Mouse (Mus musculus): ENCODE data around the gene Fyb2. TPM values are rescaled to one million over a fixed set of nuclear protein-coding genes. Genes with fewer than 3 reads are reported as not detected.

Fyb2 gene
- polyA plus RNA-seq, 1 experiment from 2014 or later, result 0.11 TPM

- Histone ChIP-seq H3K27me3 (replicated peaks) (no peaks in the 10 kb centered on the region), H3K9ac (no peak overlapping the region), H3K4me1 (no peaks in the 10 kb centered on the region), H3K36me3 (no peaks in the 10 kb centered on the region), H3K27ac (no peak overlapping the region), H3K4me3 (no peak overlapping the region), H3K9me3 (no peaks in the 10 kb centered on the region), H3K4me2 (replicated peaks) (no peak overlapping the region)
- WGBS, result 91% methylated on average over 6 of the region's 6 CpGs
- no peak for ATAC-seq (ENCODE audit: low FRiP score, low read depth)
Observed at GRCm38 (mm10) chr4:104905049-104905448, 8.2 kb upstream of the Fyb2 start.

DNA sequence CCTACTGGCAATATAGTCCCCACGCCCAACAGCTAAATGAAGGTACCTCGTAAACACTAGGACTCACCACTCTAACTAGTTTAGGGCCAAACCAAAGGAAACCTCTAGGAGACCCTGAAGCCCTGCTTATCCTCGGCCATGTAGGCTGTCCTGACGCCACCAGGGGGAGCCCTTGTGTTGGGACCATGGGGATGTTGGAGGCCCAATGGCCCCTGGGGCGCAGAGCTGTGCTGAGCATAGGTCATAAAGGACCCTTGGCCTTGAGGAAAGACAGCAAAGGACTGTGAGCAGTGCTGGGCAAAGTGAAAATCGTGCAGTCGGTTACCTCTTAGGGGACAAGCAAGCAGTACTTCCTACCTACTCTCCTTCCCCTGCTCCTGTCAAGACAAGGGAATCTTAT lies 1.6 kb upstream of the Fyb2 start:
- ATAC-seq (ENCODE audit: low FRiP score, low read depth), result peak; percentile 71
- no peaks in the 10 kb centered on the region for H3K4me1 ChIP-seq
- H3K27me3 ChIP-seq (replicated peaks), result no peaks in the 10 kb centered on the region
- H3K36me3 ChIP-seq, result no peaks in the 10 kb centered on the region
- no peak overlapping the region for H3K4me2 ChIP-seq (replicated peaks)
- H3K27ac ChIP-seq, result no peak overlapping the region
- H3K9ac ChIP-seq, result no peak overlapping the region
- WGBS, result 29% methylated on average over 7 of the region's 7 CpGs
- H3K4me3 ChIP-seq, result no peak overlapping the region
- H3K9me3 ChIP-seq, result no peaks in the 10 kb centered on the region

- Histone ChIP-seq H3K4me1 (no peaks in the 10 kb centered on the region), H3K4me3 (no peak overlapping the region), H3K9ac (no peak overlapping the region), H3K4me2 (replicated peaks) (no peak overlapping the region), H3K27ac (no peak overlapping the region), H3K36me3 (no peaks in the 10 kb centered on the region), H3K27me3 (replicated peaks) (no peaks in the 10 kb centered on the region), H3K9me3 (no peaks in the 10 kb centered on the region)
- no peak for ATAC-seq (ENCODE audit: low FRiP score, low read depth)
- WGBS, result 74% methylated on average over 6 of the region's 6 CpGs
Observed at GRCm38 (mm10) chr4:104914711-104915247, 1.5 kb downstream of the Fyb2 start.

GRCm38 (mm10) chr4:104918017-104918416 lies 4.8 kb downstream of the Fyb2 start:
- WGBS, result 88% methylated on average over 6 of the region's 6 CpGs
- Histone ChIP-seq H3K27ac (no peak overlapping the region), H3K4me1 (no peaks in the 10 kb centered on the region), H3K4me3 (no peak overlapping the region), H3K9me3 (no peaks in the 10 kb centered on the region), H3K9ac (no peak overlapping the region), H3K4me2 (replicated peaks) (no peak overlapping the region), H3K27me3 (replicated peaks) (no peaks in the 10 kb centered on the region), H3K36me3 (no peaks in the 10 kb centered on the region)
- ATAC-seq (ENCODE audit: low FRiP score, low read depth), result no peak

GRCm38 (mm10) chr4:104925383-104925782 lies 12.1 kb downstream of the Fyb2 start:
- Histone ChIP-seq H3K4me3 (no peak overlapping the region), H3K4me1 (no peaks in the 10 kb centered on the region), H3K27ac (no peak overlapping the region), H3K9me3 (no peaks in the 10 kb centered on the region), H3K36me3 (no peaks in the 10 kb centered on the region), H3K4me2 (replicated peaks) (no peak overlapping the region), H3K9ac (no peak overlapping the region), H3K27me3 (replicated peaks) (no peaks in the 10 kb centered on the region)
- WGBS, result 89% methylated on average over 5 of the region's 5 CpGs
- ATAC-seq (ENCODE audit: low FRiP score, low read depth), result no peak

GRCm38 (mm10) chr4:104929165-104929564 lies 15.9 kb downstream of the Fyb2 start:
- Histone ChIP-seq H3K27me3 (replicated peaks) (no peaks in the 10 kb centered on the region), H3K4me1 (no peaks in the 10 kb centered on the region), H3K9me3 (no peaks in the 10 kb centered on the region), H3K27ac (no peak overlapping the region), H3K9ac (no peak overlapping the region), H3K4me2 (replicated peaks) (no peak overlapping the region), H3K36me3 (no peaks in the 10 kb centered on the region), H3K4me3 (no peak overlapping the region)
- WGBS, result 93% methylated on average over 7 of the region's 7 CpGs
- ATAC-seq (ENCODE audit: low FRiP score, low read depth), result no peak

DNA sequence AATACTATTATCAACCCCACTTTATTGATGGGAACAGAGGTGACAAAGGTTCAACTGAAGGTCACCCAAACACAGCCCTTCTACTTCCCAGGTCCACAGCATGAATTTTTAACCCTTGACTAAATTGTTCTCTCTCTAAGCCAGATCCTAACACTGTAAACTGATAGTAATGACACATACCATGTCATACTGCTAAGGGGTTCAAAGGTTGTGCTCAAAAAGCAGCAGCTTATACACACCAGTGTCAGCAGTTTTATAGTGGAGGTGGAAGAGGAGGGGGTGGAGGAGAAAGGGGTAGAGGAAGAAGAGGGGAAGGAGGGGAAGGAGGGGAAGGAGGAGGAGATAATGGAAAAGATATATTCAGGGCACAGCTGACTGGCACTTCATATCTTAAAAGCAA lies 20.4 kb downstream of the Fyb2 start:
- no peaks in the 10 kb centered on the region for H3K4me1 ChIP-seq
- no peaks in the 10 kb centered on the region for H3K36me3 ChIP-seq
- H3K4me3 ChIP-seq, result no peak overlapping the region
- H3K27me3 ChIP-seq (replicated peaks), result no peaks in the 10 kb centered on the region
- ATAC-seq (ENCODE audit: low FRiP score, low read depth), result no peak
- no peaks in the 10 kb centered on the region for H3K9me3 ChIP-seq
- no peak overlapping the region for H3K27ac ChIP-seq
- H3K9ac ChIP-seq, result no peak overlapping the region
- H3K4me2 ChIP-seq (replicated peaks), result no peak overlapping the region

DNA sequence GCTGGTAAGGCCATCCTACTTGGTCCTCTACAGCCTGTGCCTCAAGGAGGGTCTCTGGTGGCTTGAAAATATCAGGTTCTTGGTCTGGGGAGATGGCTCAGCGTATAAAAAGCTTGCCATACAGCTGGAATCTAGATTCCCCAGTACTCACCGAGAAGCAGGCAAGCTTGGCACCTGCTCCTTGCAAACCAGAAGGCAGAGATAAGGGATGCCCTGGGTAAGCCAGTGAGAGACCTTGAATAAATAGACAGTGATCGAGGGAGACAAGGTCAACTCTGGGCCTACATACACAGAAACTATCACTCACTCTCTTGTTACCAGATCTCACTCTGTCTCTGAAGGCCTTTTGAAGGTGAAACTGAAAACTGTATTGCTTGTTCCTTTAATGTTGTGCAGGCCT lies 21.7 kb downstream of the Fyb2 start:
- ATAC-seq (ENCODE audit: low FRiP score, low read depth), result no peak
- no peaks in the 10 kb centered on the region for H3K9me3 ChIP-seq
- H3K27ac ChIP-seq, result no peak overlapping the region
- H3K4me1 ChIP-seq, result no peaks in the 10 kb centered on the region
- no peak overlapping the region for H3K4me2 ChIP-seq (replicated peaks)
- 81% methylated on average over 3 of the region's 3 CpGs for WGBS
- H3K9ac ChIP-seq, result no peak overlapping the region
- no peaks in the 10 kb centered on the region for H3K36me3 ChIP-seq
- H3K27me3 ChIP-seq (replicated peaks), result no peaks in the 10 kb centered on the region
- no peak overlapping the region for H3K4me3 ChIP-seq

DNA sequence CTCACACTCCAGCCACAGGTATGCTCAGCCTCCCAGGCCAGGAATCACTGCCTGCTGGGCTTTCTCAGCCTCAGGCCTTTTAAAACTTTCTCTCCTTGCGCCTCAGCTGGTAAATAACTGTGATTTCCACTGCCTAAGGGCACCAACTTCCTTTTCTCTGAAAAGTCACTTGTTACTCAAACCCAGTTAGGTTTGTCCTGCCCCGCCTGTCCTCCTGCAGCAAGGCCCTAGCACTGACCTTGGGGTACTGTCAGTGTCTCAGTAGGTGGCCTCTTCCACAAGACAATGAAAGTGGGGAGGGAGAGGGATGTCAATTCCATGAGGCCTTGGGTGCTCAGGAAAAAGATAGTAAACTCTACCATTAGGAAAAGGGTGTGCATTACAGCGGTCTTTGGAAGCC lies 22.2 kb downstream of the Fyb2 start:
- no peak overlapping the region for H3K4me3 ChIP-seq
- no peak overlapping the region for H3K27ac ChIP-seq
- no peak for ATAC-seq (ENCODE audit: low FRiP score, low read depth)
- no peaks in the 10 kb centered on the region for H3K36me3 ChIP-seq
- no peak overlapping the region for H3K4me2 ChIP-seq (replicated peaks)
- H3K9ac ChIP-seq, result no peak overlapping the region
- H3K4me1 ChIP-seq, result no peaks in the 10 kb centered on the region
- no peaks in the 10 kb centered on the region for H3K27me3 ChIP-seq (replicated peaks)
- WGBS, result 62% methylated on average over 3 of the region's 3 CpGs
- H3K9me3 ChIP-seq, result no peaks in the 10 kb centered on the region

- Histone ChIP-seq H3K4me1 (no peaks in the 10 kb centered on the region), H3K9me3 (no peaks in the 10 kb centered on the region), H3K4me2 (replicated peaks) (no peak overlapping the region), H3K27me3 (replicated peaks) (no peaks in the 10 kb centered on the region), H3K27ac (no peak overlapping the region), H3K4me3 (no peak overlapping the region), H3K9ac (no peak overlapping the region), H3K36me3 (no peaks in the 10 kb centered on the region)
- ATAC-seq (ENCODE audit: low FRiP score, low read depth), result no peak
- WGBS, result 69% methylated on average over 9 of the region's 9 CpGs
Observed at GRCm38 (mm10) chr4:104936011-104936410, 22.8 kb downstream of the Fyb2 start.

- Histone ChIP-seq H3K9me3 (no peaks in the 10 kb centered on the region), H3K36me3 (no peaks in the 10 kb centered on the region), H3K27ac (no peak overlapping the region), H3K4me3 (no peak overlapping the region), H3K9ac (no peak overlapping the region), H3K27me3 (replicated peaks) (no peaks in the 10 kb centered on the region), H3K4me1 (no peaks in the 10 kb centered on the region), H3K4me2 (replicated peaks) (no peak overlapping the region)
- 87% methylated on average over 6 of the region's 6 CpGs for WGBS
- ATAC-seq (ENCODE audit: low FRiP score, low read depth), result no peak
Observed at GRCm38 (mm10) chr4:104939535-104939934, 26.3 kb downstream of the Fyb2 start.

- ATAC-seq (ENCODE audit: low FRiP score, low read depth), result no peak
- Histone ChIP-seq H3K27ac (no peak overlapping the region), H3K27me3 (replicated peaks) (no peaks in the 10 kb centered on the region), H3K4me2 (replicated peaks) (no peak overlapping the region), H3K4me3 (no peak overlapping the region), H3K9ac (no peak overlapping the region), H3K9me3 (no peaks in the 10 kb centered on the region), H3K36me3 (no peaks in the 10 kb centered on the region), H3K4me1 (no peaks in the 10 kb centered on the region)
- 73% methylated on average over 1 of the region's 1 CpGs for WGBS
Observed at GRCm38 (mm10) chr4:104941895-104942294, 28.6 kb downstream of the Fyb2 start.

DNA sequence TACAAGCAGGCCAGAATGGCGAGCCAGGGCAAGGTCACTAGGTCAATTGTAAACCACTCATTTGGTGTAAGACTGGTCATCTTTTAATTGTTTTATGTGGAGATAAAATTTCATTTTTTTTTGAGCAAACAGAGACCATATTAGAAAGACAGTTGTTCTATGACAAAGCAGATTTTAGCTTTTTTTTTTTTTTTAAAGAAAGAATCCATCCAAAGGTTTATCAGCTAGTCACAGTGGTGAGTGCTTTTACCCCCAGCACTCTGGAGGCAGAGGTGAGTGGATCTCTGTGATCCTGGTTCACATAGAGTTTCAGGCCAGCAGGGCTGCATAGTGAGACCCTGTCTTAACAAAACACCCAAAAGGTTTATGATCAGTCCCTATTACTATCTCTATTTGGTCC lies 31.2 kb downstream of the Fyb2 start:
- 78% methylated on average over 1 of the region's 1 CpGs for WGBS

More for the DNA sequence above, 31.2 kb downstream of the Fyb2 start:
- ATAC-seq (ENCODE audit: low FRiP score, low read depth), result no peak
- no peaks in the 10 kb centered on the region for H3K27me3 ChIP-seq (replicated peaks)
- H3K9me3 ChIP-seq, result no peaks in the 10 kb centered on the region
- H3K36me3 ChIP-seq, result no peaks in the 10 kb centered on the region
- H3K4me1 ChIP-seq, result no peaks in the 10 kb centered on the region
- H3K9ac ChIP-seq, result no peak overlapping the region
- no peak overlapping the region for H3K27ac ChIP-seq
- no peak overlapping the region for H3K4me2 ChIP-seq (replicated peaks)
- no peak overlapping the region for H3K4me3 ChIP-seq
